ENCODE assay signal across 8 mouse cellular contexts in genomic region chr1:143730899-143731298, GRCm38 (mm10). TPM values are rescaled to one million over a fixed set of nuclear protein-coding genes. Genes with fewer than 3 reads are reported as not detected.
DNase-seq lines count a peak whose midpoint lies in the region; ATAC-seq and TF ChIP-seq lines count a peak whose summit lies in the region.

No protein-coding gene starts in this region.

- no peaks in the 10 kb centered on the region for H3K36me3 ChIP-seq in thymus, adult 2 months (ENCODE audit: control insufficient read depth, insufficient read depth, low read length)
- no peaks in the 10 kb centered on the region for H3K36me3 ChIP-seq in liver, embryonic 12.5 days

- 0 out of 2 replicates have a peak, but pooled peaks have one; percentile 54 for ATAC-seq in liver, embryonic 12.5 days

- H3K27me3 ChIP-seq in thymus, adult 2 months (ENCODE audit: control insufficient read depth, insufficient read depth, low read length) = no peaks in the 10 kb centered on the region
- no peaks in the 10 kb centered on the region for H3K27me3 ChIP-seq in liver, embryonic 12.5 days (replicated peaks)

- no peak for TF ChIP-seq CTCF in thymus, adult 2 months (IDR thresholded peaks at IDR 0.05; ENCODE audit: borderline replicate concordance, control insufficient read depth, extremely low read depth, insufficient read depth, low read length, poor library complexity)

- no peaks in the 10 kb centered on the region for H3K9me3 ChIP-seq in liver, embryonic 12.5 days (replicated peaks)

- no peak overlapping the region for H3K4me3 ChIP-seq in thymus, adult 2 months (ENCODE audit: control insufficient read depth, insufficient read depth, low read length)
- H3K4me3 ChIP-seq in liver, embryonic 12.5 days = no peak overlapping the region

- no peak for TF ChIP-seq POLR2A in thymus, adult 2 months (IDR thresholded peaks at IDR 0.05; ENCODE audit: control insufficient read depth, extremely low read depth, insufficient read depth, low read length, poor library complexity)

- DNase-seq in cerebellum, postnatal 10 days = peak; percentile 19 to 38
- no peak for DNase-seq in cerebellum, postnatal 4 days (ENCODE audit: low spot score in 2 of 2)
- peak; percentile 47 for DNase-seq in thymus, adult 2 months
- no peak for DNase-seq in thymus, adult 18-20 months
- DNase-seq in thymus, postnatal 4 days = peak; percentile 44
- DNase-seq in layer of hippocampus, postnatal 10 days (ENCODE audit: low spot score in 2 of 2) = no peak
- no peak for DNase-seq in cerebellum, adult 18-20 months

- H3K4me1 ChIP-seq in thymus, adult 2 months (replicated peaks; ENCODE audit: control insufficient read depth, insufficient read depth, low read length) = no peaks in the 10 kb centered on the region
- 0 out of 2 replicates have a peak, but pooled peaks cover 3% of the 10 kb centered on the region for H3K4me1 ChIP-seq in liver, embryonic 12.5 days

- no peak overlapping the region for H3K9ac ChIP-seq in liver, embryonic 12.5 days

- H3K4me2 ChIP-seq in liver, embryonic 12.5 days = no peak overlapping the region

- no peak overlapping the region for H3K27ac ChIP-seq in thymus, adult 2 months (ENCODE audit: control insufficient read depth, insufficient read depth, low read length)
- no peak overlapping the region for H3K27ac ChIP-seq in liver, embryonic 12.5 days

- 82% methylated on average over 2 of the region's 2 CpGs for WGBS in thymus, adult 2 months
- 47% methylated on average over 2 of the region's 2 CpGs for WGBS in liver, embryonic 12.5 days (ENCODE audit: insufficient replicate concordance)

RNA-seq across cellular contexts. Expression of gene Glrx2, which starts 14.8 kb away (rescaled TPM):
- polyA plus RNA-seq in thymus, adult 2 months (2012; rRNA removed) = 20.9 and 28.3 TPM in 2 replicates
- polyA plus RNA-seq in liver, embryonic 12.5 days (2016; fragmentation: Nextera tagmentation; extraction: Ambion mirVana) = 80.1 and 82.5 TPM in 2 replicates
- total RNA-seq in layer of hippocampus, postnatal 10 days (2021) = 100 to 1,000 TPM; 109 to 112 TPM

RNA-seq across cellular contexts. Expression of gene Cdc73, which starts 28.2 kb away (rescaled TPM):
- 2.7 and 3.6 TPM in 2 replicates for polyA plus RNA-seq in thymus, adult 2 months (2012; rRNA removed)
- 26.5 and 28.4 TPM in 2 replicates for polyA plus RNA-seq in liver, embryonic 12.5 days (2016; fragmentation: Nextera tagmentation; extraction: Ambion mirVana)
- 10 to 100 TPM; 48.0 to 49.2 TPM for total RNA-seq in layer of hippocampus, postnatal 10 days (2021)

RNA-seq across cellular contexts. Expression of gene Trove2, which starts 46.0 kb away (rescaled TPM):
- polyA plus RNA-seq in thymus, adult 2 months (2012; rRNA removed) = 0.75 and 0.97 TPM in 2 replicates
- polyA plus RNA-seq in liver, embryonic 12.5 days (2016; fragmentation: Nextera tagmentation; extraction: Ambion mirVana) = 4.1 and 4.6 TPM in 2 replicates
- total RNA-seq in layer of hippocampus, postnatal 10 days (2021) = 10 to 100 TPM; 31.9 to 32.2 TPM

RNA-seq across cellular contexts. Expression of gene Uchl5, which starts 46.2 kb away (rescaled TPM):
- 5.0 and 10.8 TPM in 2 replicates for polyA plus RNA-seq in thymus, adult 2 months (2012; rRNA removed)
- 117 and 128 TPM in 2 replicates for polyA plus RNA-seq in liver, embryonic 12.5 days (2016; fragmentation: Nextera tagmentation; extraction: Ambion mirVana)
- 10 to 100 TPM; 33.0 to 37.4 TPM for total RNA-seq in layer of hippocampus, postnatal 10 days (2021)

Comparison
In these comparisons a context has a peak if more than half of its experiments do, and no peak if none do; other contexts are left out.
1. DNase-seq: peak in cerebellum, postnatal 10 days (2 of 2), thymus, adult 2 months (single experiment) and thymus, postnatal 4 days (single experiment); none in cerebellum, postnatal 4 days (0 of 2), thymus, adult 18-20 months (0 of 2), layer of hippocampus, postnatal 10 days (0 of 2) and cerebellum, adult 18-20 months (0 of 2).